Mouse (Mus musculus): Measurements from ENCODE around the gene Lrsam1.

Gene Lrsam1

DNA sequence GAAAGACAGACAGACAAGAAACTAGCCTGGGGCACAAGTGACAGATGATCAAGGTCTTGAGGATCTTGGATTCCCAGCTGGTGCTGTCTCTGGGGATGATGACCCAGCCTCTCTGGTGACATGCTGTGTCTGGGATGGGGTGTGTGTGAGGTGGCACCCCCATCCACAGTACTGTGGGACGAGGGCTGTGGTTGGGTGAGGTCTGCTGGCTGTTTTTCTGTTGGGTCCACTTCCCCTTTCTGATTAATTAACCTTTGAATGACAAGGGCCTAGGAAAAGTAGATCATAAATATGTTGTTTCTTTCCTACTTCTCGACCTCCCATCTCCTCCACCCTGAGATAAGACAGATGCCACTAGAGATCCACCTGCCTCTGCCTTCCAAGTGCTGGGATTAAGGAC is 67.3 kb downstream of the Lrsam1 start:
- no peak for DNase-seq (ENCODE audit: low read depth, low spot score)

DNA sequence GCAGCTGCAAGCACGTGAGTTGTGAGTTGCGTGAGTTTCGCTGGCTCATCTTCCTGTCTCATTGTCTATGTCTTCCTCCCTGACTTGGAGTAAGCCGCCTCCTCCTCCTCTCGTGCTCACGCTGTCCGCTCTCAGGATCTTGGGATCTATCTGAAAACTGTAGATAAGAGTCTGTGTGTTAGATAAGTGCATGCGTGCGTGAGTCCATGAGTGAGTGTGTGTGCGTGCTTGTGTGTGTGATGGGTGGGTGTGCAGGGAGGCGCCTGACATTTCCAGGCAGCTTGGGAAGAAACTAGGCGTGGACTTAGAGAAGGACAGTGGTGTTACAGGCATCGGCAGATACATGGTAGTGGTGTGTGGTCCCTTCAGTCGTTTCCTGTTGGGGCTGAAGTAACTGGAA is 68.9 kb downstream of the Lrsam1 start:
- DNase-seq (ENCODE audit: low read depth, low spot score): no peak

DNA sequence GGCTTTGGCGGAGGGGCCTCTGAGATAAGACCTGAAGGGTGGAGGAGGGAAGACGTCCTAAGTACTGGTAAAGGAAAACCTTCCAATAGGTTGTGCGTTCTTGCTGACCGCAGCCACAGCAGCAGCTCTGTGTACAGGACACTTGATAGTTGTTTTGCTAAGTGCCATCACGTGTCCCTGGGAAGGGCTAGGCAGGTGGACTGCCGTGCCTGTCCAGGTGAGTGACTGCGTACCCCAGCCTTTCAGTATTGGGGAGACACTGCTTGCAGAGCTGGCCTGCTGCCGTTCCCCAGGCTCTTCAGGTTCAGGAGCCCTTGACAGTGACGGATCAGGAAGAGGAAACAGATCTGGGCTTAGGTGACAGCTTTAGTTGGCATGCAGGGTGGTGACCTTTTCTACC is 70.1 kb downstream of the Lrsam1 start:
- DNase-seq (ENCODE audit: low read depth, low spot score): no peak

DNA sequence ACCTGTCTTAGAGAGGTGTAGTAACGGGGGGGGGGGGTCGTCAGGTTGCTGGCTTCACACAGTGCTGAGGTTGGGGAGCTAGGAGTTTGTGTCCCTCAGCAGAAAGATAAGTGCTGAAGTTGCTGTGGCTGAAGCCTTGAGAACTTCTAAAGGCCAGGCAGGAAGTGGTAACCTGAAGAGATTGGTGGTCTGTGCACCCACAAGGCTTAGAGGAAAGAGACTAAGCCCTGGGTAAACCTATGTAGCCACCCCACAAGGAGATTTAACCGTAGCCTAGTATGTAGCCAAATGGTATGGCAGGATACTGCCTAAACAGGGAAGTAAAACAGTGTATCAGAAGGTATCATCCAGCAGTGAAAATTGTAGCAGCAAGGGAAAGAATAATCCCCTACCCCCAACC is 71.1 kb downstream of the Lrsam1 start:
- DNase-seq (ENCODE audit: low read depth, low spot score): no peak

DNA sequence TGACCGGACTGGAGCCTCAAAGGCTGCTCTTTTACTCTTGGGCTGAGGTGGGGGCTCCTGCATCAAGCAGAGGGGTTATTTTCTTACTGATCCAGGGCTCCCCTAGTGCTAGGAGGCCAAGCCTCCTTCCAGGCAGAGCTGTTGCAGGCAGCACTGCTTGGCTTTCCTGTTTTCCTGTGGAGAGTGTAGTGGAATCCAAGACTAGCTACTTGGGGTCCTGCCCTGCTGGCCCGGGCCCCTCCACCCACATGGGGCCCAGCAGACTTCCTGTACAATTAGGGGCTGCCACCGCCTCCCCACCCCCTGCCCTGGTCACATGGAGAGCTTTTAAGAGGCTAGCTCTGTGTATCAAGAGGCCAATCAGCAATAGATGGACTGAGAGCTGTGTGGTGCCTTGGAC is 72.9 kb downstream of the Lrsam1 start:
- no peak for DNase-seq (ENCODE audit: low read depth, low spot score)

DNA sequence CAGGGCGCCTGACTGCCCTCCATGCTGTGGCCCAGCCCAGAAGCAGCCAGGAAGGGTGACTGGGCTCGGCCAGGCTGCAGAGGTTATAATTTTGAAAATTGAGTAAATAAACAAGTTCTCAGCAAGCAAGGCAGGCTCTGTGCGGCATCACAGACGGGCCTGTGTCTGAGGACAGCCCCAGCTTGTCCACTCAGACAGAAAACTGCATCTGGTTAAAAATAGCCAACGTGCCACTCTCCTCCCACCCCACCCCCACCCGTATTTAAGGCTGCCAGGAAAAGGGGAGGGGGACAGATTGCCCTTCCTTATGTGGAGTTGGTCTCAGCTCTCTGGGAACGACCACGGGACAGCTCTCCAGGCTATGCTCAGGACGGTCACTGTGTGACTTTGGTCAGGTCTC is 73.4 kb downstream of the Lrsam1 start:
- DNase-seq (ENCODE audit: low read depth, low spot score): no peak

DNA sequence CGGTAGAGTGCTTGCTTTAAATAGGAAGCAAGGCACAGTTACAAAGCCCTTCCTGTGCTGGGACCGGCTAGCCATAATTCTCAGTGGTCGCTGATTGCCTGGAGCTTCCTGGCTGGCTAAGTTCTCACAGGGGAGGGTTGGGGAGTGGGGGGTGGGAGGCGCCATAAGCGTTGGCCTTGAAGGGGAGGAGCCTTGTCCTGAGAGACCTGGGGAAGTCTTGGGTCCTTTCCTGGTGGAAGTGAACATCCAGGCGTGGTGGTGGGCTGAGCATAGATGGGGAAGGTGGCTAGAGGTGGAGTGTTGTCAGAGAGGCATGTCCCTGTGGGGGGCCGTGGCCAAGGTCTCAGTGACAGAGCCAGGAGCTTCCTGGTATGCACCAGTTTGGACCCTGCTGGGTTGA is 76.7 kb downstream of the Lrsam1 start:
- DNase-seq (ENCODE audit: low read depth, low spot score): no peak

DNA sequence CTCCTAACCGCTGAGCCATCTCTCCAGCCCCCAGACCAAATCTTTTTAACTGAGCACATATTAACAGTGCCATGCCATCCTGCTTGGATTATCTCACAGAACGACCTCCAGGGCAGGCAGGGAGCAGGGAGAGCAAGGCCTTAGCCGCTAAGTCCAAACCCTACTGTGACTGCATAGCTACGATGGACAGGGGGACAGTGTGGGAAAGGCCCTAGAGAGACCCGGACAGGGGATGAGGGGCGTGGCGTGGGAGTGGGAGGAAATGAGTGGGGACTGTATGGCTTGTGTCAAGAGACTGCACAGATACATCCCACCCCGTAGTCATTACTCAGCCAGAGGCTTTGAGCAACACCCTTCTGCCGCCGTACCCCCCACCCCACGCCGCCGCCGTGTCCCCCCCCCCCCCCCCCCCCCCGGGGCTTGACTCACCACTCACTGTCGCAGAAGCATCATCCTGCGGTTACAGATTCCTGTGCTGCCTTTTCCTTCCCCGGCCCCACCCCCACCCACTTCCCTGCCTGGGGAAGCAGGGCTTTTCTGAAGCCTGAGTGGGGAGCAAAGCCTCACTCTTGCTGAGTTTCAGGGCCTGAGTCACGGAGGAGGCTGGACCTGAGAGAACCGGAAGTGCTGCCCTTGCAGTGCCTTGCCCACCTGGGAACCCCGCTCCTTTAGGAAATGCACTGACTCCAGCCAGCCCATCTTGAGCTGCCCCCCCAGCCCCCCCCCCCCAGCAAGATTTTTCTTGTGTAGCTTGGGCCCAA is 79.0 kb downstream of the Lrsam1 start:
- DNase-seq (ENCODE audit: low read depth, low spot score): peak; percentile 52

DNA sequence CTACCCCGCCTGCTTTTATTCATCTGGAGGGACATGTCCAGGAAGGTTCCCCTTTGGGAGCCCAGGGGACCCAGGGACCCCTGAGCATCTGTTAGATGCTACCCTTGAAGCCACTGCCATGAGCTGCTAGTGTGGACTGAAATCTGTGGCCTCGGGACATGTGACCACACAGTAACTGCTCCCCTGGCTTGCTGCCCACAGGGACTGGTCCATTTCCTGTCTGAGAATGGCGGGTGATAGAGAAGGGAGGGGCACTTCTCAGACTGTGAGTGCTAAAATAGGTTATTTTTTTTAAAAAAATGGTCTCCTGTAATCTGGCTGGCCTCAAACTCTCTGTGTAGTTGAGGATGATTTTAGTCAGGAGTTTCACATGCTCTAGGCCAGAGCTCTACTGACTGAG is 79.7 kb downstream of the Lrsam1 start:
- DNase-seq (ENCODE audit: low read depth, low spot score): peak; percentile 57

DNA sequence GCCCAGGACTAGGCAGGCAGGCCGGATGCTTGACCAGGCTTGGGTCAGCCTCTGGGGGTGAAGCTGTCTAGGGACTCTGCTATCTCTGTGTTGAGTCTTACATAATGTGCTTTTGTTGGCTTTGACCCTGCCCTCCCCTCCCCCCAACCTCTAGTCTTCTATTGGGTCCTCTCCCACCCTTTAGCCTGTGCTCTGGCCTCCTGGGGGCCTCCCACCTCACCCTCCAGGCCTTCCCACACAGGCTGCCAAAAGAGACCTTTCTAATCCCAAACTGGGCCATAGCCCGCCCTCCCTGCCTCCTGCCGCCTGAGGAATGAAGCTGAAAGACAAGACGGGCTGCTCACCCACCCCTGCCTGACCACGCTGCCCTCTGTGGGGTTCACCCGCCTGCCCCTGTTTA is 80.4 kb downstream of the Lrsam1 start:
- DNase-seq (ENCODE audit: low read depth, low spot score): no peak

DNA sequence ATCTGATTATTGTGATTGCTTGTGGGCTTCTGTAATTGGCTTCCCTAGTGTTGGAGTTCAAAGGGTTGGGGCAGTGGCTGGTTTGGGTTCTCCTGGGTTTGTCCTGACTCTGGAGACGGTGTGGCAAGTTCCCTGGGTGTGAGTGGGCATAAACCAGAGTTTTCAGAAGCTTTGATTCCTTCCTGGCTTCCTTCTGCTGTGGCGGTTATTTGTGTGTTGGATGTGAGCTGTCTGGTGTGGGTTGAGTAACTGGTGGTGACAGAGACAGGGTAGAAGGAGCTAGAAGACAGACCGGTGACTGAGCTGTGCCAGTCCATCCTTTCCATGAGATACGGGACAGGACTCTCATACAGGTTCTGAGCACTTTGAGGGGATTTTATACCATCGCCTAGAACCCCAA is 81.8 kb downstream of the Lrsam1 start:
- no peak for DNase-seq (ENCODE audit: low read depth, low spot score)

DNA sequence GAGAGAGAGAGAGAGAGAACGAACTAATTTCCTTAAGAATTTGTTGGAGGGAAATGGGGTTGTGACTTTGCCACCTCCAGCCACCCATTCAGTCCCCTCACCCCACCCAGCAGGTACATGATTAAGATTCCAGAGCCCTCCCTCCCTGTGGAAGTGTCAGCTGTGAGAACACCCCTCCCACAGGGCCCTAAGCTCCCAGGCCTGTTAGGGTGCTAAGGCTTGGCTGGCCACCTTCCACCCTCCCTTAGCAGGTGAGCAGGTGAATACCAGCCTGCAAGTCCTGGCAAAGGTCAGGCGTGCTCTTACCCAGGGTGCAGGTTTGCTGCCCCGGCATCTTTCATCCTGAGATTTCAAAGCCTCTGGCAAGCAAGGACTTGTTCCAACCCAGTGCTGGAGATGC is 83.0 kb downstream of the Lrsam1 start:
- DNase-seq (ENCODE audit: low read depth, low spot score): no peak

DNA sequence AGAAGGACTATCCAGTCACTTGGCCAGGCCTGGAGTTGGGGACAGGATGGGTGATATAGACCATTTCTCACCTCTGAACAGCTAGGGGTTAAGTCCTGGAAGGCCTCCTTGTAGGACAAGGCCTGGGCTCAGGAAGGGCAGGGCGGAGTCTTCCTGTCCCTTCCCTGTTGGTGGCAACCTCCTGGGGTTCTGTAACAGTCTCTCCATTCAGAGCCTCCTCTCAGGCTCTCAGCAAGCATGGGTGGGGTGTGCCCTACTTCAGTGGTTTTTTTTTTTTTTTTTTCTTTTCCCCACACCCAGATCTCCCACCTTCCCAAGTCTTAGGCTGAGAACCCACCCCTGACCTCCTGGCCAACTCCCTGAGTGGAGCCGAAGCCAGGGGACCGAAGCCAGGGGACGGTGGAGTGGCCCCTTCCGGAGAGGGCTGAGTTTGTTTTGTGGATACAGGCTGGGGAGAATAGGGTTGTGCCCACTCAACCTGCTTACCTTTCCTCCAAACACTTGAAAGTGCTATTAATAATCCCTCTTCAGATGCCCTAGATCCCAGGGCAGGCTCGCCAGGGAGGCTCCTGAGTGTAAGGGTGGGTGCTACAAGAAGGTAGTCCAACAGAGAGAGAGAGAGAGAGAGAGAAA is 83.5 kb downstream of the Lrsam1 start:
- DNase-seq (ENCODE audit: low read depth, low spot score): no peak

DNA sequence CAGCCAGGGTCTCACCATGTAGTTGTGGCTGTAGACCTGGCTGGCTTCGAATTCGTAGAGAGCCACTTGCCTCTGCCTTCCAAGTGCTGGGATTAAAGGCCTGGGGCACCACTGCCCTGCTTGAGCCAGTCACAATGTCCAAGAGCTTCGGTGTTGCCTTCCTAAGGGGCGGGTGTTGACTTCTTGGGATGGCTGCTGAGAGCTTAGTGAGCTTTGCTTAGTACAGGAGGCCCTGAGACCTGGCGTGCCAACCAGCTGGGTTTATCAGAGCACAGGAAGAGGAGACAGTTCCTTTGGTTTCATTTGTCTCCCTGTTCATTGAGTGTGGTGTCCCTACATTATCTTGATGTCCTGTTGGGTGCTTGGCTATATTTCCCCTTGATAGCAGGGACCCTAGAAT is 84.1 kb downstream of the Lrsam1 start:
- DNase-seq (ENCODE audit: low read depth, low spot score): no peak

DNA sequence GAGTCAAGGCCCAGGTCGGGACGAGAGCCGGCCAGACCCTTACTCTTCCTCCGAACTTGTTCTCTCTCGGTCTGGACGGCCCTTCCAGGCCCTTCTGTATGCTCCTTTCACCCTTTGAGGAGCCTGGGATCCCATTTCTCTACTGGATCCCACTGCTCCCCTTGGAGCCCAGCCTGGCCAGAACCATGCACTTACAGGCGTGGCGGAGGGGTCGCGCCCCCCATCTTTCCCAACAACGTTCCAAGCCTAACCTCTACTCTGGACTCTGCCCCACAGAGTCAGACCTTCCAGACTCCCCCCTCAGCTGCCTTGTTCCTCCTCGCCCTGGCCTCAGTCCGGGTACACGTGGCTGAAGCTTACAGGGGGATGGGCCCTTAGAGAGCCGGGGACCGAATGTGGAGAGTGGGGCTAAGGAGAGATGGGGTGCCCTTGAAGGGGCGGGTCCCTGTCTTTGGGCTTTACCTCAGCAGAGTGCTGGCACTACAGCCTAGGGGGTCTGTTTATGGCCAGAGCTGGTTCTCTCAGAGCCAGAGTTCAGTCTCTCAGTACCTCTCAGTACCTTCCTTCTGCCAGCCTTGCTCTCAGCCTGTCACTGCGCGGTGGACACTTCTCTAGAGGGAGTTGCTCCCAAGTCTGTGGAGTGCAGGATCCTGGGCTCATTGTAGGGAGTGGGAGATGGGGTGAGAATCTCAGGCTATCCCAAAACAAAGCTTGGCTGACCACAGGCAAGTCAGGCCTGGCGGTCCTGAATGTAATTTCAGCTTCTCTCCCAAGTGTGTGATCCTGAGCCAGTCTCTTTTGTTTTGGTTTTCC is 84.7 kb downstream of the Lrsam1 start:
- no peak for DNase-seq (ENCODE audit: low read depth, low spot score)

DNA sequence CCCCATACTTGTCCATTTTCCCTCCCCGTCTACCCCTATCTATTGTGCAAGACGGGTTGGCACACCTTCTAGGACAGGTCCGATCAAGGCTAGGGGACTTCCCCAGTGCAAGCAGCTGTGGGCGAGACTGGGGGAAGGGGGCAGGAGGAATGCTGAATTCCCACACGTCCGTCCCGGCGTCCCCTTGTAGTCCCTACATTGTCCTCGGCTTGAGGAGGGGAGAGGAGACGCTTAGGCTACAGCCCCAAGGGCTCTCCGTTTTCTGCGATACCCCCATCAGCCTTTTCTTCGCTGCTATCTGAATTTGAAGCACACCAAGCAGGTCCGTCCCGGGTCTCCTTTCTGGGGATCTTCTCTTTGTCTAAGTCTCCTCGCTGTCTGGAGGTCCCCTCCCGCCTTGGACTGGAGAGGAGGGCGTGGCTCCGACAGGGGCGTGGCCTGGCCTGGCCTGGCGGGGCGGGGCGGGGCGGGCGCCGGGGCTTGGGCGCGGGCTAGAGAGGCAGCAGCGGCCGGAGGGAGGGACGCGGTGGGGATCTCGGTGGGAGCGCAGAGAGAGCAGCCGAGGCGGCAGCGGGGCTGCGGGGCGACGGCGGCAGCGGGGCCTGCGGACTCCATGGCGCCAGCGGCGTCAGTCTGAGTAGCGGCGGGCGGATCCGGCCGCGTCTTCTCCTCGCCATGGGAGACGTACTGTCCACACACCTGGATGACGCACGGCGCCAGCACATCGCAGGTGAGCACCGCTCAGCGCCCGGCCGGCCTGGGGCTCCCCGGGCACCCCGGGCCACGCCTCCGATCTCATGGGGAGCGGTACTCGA is 85.5 kb downstream of the Lrsam1 start, which contains the start of gene Fam129b:
TSS of gene Fam129b (plus strand) at position 440 of the 815 bp plus-strand sequence.
- peak; percentile 81 for DNase-seq (ENCODE audit: low read depth, low spot score)
